Mouse (Mus musculus) MN1 (cell line): ENCODE results near the gene Cd79a.
"Not testable (repeated sequence)": the region's sequence is repeated elsewhere in the genome, so short reads cannot be mapped to it uniquely, and the experiment has no call there.

Experiments used
- DNase-seq: peaks from one replicate; pipeline ENCODE4 v3.0.0-alpha.2; 2016; ENCODE audit warnings: low spot score

The Cd79a gene

GRCm38 (mm10) chr7:24886308-24886633 lies 10.9 kb upstream of the Cd79a start:
- peak; percentile 22 for DNase-seq

- no peak for DNase-seq
Observed at GRCm38 (mm10) chr7:24887096-24887495, 10.1 kb upstream of the Cd79a start.

GRCm38 (mm10) chr7:24889431-24890220 lies 7.6 kb upstream of the Cd79a start:
- peak; percentile 30 for DNase-seq

- peak; percentile 85 for DNase-seq
Observed at GRCm38 (mm10) chr7:24890281-24891216, 6.6 kb upstream of the Cd79a start.

- DNase-seq = no peak
Observed at GRCm38 (mm10) chr7:24891241-24892124, 5.7 kb upstream of the Cd79a start.

GRCm38 (mm10) chr7:24892125-24892583 lies 5.0 kb upstream of the Cd79a start:
- DNase-seq = no peak

GRCm38 (mm10) chr7:24895749-24896148 lies 1.4 kb upstream of the Cd79a start:
- not testable (repeated sequence) for DNase-seq

GRCm38 (mm10) chr7:24896269-24896668 lies 912 bp upstream of the Cd79a start:
- DNase-seq = no peak

GRCm38 (mm10) chr7:24897959-24898358 lies 778 bp downstream of the Cd79a start:
- DNase-seq = no peak

- peak; percentile 19 for DNase-seq
Observed at GRCm38 (mm10) chr7:24901114-24901513, 3.9 kb downstream of the Cd79a start.

GRCm38 (mm10) chr7:24901842-24902241 lies 4.7 kb downstream of the Cd79a start:
- DNase-seq = peak; percentile 22

- DNase-seq = peak; percentile 35
Observed at GRCm38 (mm10) chr7:24902264-24902629, 5.1 kb downstream of the Cd79a start.

- peak; percentile 60 for DNase-seq
Observed at GRCm38 (mm10) chr7:24902630-24903443, 5.7 kb downstream of the Cd79a start, which contains the start of gene Arhgef1. TSS of gene Arhgef1 (plus strand) at chr7:24902912.

GRCm38 (mm10) chr7:24903444-24903825 lies 6.3 kb downstream of the Cd79a start:
- DNase-seq = no peak

- DNase-seq = peak; percentile 96
Observed at GRCm38 (mm10) chr7:24904070-24904483, 6.9 kb downstream of the Cd79a start.

- peak; percentile 83 for DNase-seq
Observed at GRCm38 (mm10) chr7:24904936-24905335, 7.8 kb downstream of the Cd79a start.

GRCm38 (mm10) chr7:24906551-24906950 lies 9.4 kb downstream of the Cd79a start:
- peak; percentile 15 for DNase-seq

- no peak for DNase-seq
Observed at GRCm38 (mm10) chr7:24907211-24907748, 10.1 kb downstream of the Cd79a start.

- DNase-seq = no peak
Observed at GRCm38 (mm10) chr7:24912480-24912879, 15.3 kb downstream of the Cd79a start.

- no peak for DNase-seq
Observed at GRCm38 (mm10) chr7:24918763-24919323, 21.7 kb downstream of the Cd79a start.
